Mouse (Mus musculus) cerebellum, adult 9-10 months (tissue): ENCODE results near the gene Pnn.

ENCODE experiments used
- DNase-seq: peaks from one replicate; pipeline ENCODE4 v3.0.0; 2022

Pnn gene

DNA sequence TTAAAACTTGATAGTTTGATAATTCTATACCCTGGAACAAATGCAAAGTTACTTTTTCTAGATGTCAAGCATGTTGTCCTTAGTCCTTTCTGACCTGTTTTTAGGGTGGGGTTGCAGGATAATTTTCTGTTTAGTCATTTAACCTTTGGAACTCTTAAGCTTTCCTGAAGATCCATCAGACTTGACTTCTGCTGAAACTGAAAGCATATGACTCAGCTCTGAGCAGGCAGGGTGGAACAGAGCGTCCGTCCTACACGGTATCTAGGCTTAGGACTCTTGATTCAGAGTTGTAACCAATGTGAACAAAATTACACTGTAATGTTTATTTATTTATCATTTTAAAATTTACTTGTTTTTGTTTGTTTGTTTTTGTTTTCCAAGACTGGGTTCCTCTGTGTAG is 11.2 kb downstream of the Pnn start:
- no peak for DNase-seq

DNA sequence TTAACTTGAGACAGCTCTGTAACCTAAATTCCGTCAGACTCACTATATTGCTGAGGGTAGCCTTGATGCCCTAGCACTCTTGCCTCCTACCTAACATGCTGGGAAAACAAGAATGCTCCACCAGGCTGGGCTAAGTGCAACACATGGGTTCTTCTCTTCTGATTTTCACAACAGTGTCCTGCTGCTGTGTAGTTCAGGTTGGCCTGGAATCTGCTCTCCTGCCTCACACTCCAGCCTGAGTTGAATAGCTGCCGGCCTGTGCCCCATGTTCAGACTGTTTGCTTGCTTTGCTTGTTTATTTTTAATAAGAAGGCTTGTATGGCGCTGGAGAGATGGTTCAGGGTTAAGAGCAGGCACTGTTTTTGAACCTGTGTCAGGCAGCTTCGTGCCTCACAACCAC is 13.8 kb downstream of the Pnn start:
- no peak for DNase-seq

DNA sequence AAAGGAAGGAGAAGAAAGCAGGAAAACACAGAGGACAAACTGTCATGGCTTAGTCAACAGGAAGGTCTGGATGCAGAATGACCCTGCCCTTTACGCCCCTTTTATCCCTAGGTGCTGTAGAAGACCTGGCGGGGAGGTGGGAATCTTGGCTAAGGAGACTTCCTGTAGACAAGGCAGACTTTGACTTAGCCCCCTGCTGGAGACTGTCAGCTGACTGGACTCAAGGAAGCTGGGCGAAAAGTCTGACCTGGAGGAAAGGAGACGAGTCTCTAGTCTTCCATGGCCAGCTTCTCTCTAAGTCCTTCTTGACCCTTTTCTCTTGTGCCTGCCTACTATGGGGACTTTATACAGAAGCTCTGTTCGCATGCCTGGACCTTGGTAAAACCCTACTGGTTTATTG is 17.8 kb downstream of the Pnn start:
- no peak for DNase-seq

DNA sequence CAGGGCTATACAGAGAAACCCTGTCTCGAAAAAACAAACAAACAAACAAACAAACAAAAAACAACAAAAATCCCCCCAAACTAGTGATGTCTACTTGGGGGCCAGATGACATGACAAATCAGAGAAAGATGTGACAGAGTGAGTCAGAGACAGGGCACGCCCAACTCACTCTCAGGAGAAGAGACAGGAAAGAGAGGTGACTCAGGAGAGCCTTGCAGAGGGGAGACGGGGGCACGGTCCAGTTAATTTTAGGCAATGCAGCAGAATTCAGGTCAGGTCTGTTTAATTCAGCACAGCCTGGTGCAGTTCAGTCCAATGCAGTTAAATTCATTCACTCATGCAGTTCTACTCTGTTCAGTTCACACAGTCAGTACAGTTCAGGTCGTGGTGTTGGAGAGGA is 19.5 kb downstream of the Pnn start:
- DNase-seq, result no peak

DNA sequence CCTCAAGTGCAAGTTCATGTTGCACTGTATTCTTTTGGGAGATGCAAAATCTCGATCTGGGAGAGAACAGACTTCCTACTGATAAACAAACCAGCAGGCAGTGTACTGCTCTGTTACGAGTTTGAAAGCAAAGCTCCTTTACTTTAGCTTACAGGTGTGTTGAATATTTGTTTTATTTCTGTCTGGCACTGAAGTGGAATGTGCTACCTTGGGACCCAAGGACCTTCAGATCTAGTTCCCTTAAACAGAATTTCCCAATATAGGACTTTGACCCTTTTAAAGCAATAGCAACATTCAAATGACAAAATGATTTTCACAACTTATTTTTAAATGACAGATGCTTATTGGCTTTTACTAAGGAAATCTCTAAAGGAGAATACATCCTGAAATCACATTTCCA is 26.9 kb downstream of the Pnn start:
- DNase-seq, result no peak

DNA sequence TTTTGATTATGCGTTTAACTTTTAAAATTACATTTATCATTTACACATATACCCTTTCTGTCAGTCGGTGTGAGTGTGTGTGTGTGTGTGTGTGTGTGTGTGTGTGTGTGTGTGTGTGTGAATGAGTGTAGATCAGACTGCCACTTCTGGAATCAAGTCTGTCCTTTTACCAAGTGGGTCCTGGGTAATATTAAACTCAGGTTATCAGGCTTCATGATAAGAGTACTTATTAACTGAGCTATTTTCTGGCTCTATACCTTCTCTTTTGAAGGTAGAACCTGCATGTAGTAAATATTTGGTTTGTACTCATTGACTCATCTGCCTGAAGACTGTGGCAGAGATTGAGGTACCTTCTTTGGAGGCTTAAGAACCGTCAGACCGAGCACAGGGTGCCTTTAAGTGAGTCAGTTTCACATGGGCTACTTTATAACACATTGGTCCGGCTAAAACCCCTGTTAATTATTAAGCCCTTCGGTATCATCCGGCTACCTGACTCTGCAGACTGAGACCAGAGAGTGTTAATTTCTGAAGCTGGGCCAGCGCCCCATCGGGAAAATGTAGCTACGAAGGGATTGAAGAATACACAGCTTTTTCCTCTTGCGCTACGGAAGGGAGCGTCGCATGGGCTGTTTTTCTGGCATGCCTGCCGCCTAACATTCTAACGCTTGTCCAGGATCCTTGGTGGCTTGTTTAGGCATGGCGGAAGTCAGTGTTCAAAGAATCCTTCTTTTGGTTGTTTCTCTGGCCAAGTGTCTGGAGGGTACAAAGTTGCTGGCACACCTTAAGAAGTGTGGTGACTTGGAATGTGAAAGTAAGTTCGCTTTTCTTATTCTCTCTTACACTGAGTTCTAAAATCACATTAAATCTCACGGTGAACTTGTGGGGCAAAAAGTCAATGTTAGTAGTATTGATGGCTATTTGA is 28.7 kb downstream of the Pnn start, which contains the start of gene Mia2:
Mia2 (plus strand) TSS at position 696 of the 922 bp plus-strand sequence.
- no peak for DNase-seq

DNA sequence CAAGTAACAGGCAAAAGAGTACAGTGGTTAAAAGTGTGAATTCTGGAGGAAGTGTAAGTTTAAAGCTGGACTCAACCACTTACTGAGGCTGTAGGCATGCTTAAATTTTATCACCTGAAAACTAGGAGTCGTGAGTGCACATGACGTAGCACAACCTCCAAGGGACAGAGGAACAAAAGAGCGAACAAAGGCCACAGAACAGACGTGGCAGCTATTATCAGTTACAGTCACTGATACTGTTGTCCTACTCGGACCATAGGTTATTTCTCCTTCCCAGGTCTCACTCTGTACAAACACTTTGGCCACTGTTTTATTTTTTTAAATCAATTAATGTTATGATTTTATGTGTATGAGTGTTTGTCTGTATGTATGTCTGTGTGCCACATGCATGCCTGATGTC is 38.1 kb downstream of the Pnn start:
- DNase-seq, result no peak

DNA sequence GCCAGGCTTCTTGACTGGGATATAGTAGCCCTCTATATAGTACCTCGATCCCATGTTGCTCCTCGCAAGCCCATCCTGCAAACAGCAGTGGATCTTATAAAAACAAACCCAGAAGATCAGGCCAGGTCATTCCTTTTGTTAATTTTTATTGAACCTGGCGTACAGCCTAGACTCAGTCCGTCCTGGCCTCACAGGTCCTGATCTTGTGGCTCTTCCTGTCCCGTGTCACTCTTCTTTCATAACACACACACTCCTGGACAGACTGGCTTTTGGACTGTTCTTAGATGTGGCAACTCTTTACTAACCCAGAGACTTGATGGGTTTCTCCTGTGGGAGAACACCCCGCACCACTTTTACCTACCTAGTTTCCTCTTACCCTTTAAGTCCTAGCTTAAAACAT is 39.2 kb downstream of the Pnn start:
- no peak for DNase-seq

DNA sequence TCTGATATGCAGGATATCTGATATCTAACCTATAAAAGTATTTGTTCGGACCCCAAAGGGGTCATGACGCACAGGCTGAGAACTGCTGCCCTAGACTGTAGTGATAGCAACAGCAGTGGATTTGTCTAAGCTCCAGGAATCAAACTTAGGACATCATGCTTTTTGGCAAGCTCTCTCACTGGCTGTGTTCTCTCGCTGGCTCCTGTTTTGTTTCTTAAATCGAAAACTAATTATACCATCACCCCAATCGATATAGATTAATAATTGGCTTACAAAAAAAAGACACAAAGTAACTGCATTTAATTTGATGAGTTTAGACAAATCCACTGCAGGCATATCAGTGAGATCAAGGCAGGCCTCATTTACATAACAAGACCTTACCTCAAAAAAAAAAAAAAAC is 39.8 kb downstream of the Pnn start:
- no peak for DNase-seq

DNA sequence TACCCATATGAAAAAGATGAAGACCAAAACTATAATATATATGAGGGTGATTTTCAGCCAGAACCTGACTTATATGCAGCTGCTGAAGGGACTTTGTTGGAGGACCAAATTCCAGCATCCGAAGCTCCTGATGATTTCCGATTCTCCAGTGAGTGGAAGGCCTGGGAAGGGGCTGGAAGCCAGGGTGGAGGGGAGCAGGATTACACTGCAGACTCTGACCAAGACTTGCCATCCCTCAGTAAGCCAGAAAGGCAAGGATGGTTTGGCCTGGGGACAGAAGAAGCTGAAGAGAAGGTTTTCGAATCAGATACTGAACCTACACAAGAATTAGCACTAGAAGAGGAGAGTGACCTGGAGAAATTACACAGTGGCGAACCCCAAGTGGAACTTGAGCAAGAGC is 41.2 kb downstream of the Pnn start:
- no peak for DNase-seq

DNA sequence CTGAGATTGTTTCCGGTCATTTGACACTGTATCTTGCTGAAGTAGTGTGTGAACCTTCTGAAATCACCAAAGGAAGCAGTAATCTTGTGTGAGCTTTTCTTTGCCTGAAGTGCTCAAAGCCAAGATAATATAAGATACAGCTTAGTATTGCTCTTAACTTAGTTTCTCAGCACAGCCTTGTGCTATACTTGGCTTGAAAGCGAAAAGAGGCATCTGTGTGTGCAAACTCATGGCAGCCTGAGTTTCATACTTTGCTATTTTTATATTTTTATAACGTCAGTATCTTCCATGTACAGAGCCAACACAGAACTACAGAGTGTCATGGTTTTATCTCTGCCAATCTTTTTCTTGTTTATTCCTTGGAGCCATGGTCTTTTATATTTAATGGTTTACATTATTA is 50.5 kb downstream of the Pnn start:
- no peak for DNase-seq
